ENCODE assay signal across 9 mouse cellular contexts in genomic region chr2:19759169-19759568, GRCm38 (mm10).
DNase-seq lines count a peak whose midpoint lies in the region; TF ChIP-seq lines count a peak whose summit lies in the region.
"Had no signal": no experiment of that assay in that cellular context is flagged by ENCODE, and none has a peak within 500 bp of the region (broad histone marks: within the 10 kb centered on the region; RNA-seq: fewer than 3 reads in every experiment).

No protein-coding gene starts in this region.

- peak; percentile 16 for DNase-seq in embryo, embryonic 11 days
- DNase-seq in embryo, embryonic 9.5 days (ENCODE audit: extremely low spot score) = no peak
- peak; percentile 23 for DNase-seq in liver, adult 2 months (ENCODE audit: extremely low read depth, low read depth, low spot score)
- no peak for DNase-seq in liver
- DNase-seq in ZHBTc4 (ENCODE audit: low read depth, low spot score) = peak; percentile 22
- peak; percentile 4 for DNase-seq in lung, postnatal 10 days
- no peak for DNase-seq in cerebellum, adult 11 months
- DNase-seq in spleen, postnatal 4 days (ENCODE audit: low spot score in 2 of 2) = no peak
- DNase-seq: cerebellum, adult 18-20 months had no signal

- no peak for TF ChIP-seq CTCF in liver, adult 2 months (IDR thresholded peaks at IDR 0.05; ENCODE audit: low read depth, low read length)

- H3K27me3 ChIP-seq in liver, adult 2 months (ENCODE audit: control insufficient read depth, insufficient read depth, low read length) = no peaks in the 10 kb centered on the region; the same call in 1 of the 2 replicates

- H3K4me3 ChIP-seq in liver, adult 2 months (ENCODE audit: insufficient read depth, low read depth, low read length) = no peak overlapping the region

- no peaks in the 10 kb centered on the region for H3K36me3 ChIP-seq in liver, adult 2 months (ENCODE audit: control insufficient read depth, insufficient read depth, low read length)

- no peak for TF ChIP-seq POLR2A in liver, adult 2 months (IDR thresholded peaks at IDR 0.05; ENCODE audit: extremely low read depth, insufficient read depth, low read length)

- no peaks in the 10 kb centered on the region for H3K4me1 ChIP-seq in liver, adult 2 months (ENCODE audit: control insufficient read depth, insufficient read depth, low read length)

- H3K27ac ChIP-seq in liver, adult 2 months (replicated peaks; ENCODE audit: insufficient read depth, low read depth, low read length) = no peak overlapping the region

- 25% methylated on average over 2 of the region's 2 CpGs for WGBS in liver, adult 2 months

- no peak overlapping the region for H3K9ac ChIP-seq in liver, adult 2 months (ENCODE audit: low read depth, low read length)

- H3K79me2 ChIP-seq in liver, adult 2 months (ENCODE audit: control insufficient read depth, insufficient read depth, low read length) = no peaks in the 10 kb centered on the region

Comparison
In these comparisons a context has a peak if more than half of its experiments do, and no peak if none do; other contexts are left out.
1. DNase-seq: peak in embryo, embryonic 11 days (single experiment), liver, adult 2 months (single experiment), ZHBTc4 (single experiment) and lung, postnatal 10 days (single experiment); none in embryo, embryonic 9.5 days (single experiment), liver (single experiment), cerebellum, adult 11 months (single experiment) and spleen, postnatal 4 days (0 of 2).